Mouse (Mus musculus) left cerebral cortex, postnatal 14 days (tissue): Measurements from ENCODE around the gene Ncln. TPM values are rescaled to one million over a fixed set of nuclear protein-coding genes. Genes with fewer than 3 reads are reported as not detected.

ENCODE experiments used
- DNase-seq, 2 experiments: peaks; one replicate each; pipeline ENCODE4 v3.0.0; 2021 to 2022; ENCODE audit warnings: low spot score in 2 of 2, mixed read lengths in 1 of 2
- intact Hi-C: fragments of 180-260 bp; cut with DNase I; formaldehyde crosslinking; loops from one replicate; pipeline ENCODE4 v1.15.1; 2025
- total RNA-seq, 2 experiments: library from RNA; stranded (reverse); gene quantifications; 2 replicates each; pipeline ENCODE4 v1.2.3; 2021

Gene Ncln
- total RNA-seq, 2 experiments from 2014 or later: 80.2 to 104 TPM

DNA sequence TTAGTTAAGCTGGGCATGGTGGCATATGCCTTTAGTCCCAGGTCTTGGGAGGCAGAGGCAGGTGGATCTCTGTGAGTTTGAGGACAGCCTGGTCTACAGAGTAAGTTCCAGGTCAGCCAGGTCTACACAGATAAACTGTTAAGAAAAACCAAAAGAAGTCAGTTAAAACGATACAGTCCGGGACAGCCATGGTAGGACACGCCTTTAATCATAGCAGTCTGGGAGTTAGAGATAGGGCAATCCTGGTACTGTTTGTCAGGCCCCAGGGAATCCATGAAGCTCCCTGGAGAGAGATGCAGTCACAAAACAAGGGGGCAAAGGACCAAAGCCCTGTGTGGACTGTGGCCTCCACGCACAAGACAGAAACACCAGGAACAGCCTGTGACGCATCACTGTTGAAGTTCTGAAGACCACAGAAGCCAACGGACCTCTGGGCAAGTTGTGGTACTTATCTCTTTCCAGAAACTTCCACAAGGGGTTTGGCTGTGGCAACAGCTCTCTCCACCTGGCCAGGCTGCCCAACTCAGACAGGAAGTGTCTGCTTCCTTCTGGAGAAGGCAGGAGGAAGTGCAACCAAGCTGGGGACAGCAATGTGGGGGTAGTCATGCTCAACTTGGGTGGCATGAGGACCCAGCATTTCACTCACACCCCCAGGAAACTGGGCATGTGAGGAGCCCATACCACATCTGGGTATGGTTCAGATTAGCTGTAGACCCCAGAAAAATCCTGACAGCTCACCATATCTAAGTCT lies 23.2 kb upstream of the Ncln start:
- intact Hi-C loops: loop anchor here (5.0 kb wide), 1 partner anchor 83 kb away; the partner anchor contains the start of gene Tle6
- no peak for DNase-seq

GRCm38 (mm10) chr10:81518546-81518945 lies 22.4 kb upstream of the Ncln start:
- peak; percentile 58 to 71 for DNase-seq
- intact Hi-C loops: loop anchor here (5.0 kb wide), 1 partner anchor 84 kb away; the partner anchor contains the start of gene Tle6

GRCm38 (mm10) chr10:81517227-81517626 lies 21.0 kb upstream of the Ncln start:
- intact Hi-C loops: loop anchor here (5.0 kb wide), 1 partner anchor 85 kb away; the partner anchor contains the start of gene Tle6

DNA sequence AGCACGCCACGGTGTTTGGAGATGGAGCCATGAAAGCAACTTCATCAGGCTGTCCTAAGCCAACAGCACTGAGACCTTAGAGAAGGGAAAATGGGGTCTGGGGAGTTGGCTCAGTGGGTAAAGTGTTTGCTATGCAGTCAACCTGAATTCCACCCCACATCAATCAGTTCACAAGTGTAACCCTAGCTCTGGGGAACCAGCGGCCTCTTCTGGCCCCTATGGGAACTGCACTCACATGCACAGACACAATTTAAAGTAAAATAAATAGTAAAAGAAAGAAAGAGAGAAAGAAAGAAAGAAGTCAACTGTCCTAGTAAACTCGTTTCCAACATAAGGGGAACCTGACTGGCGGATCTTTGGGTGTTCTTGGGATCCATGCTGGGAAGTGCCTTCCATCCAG lies 17.6 kb upstream of the Ncln start:
- no peak for DNase-seq
- intact Hi-C loops: no loop called here

More at GRCm38 (mm10) chr10:81517227-81517626, 21.0 kb upstream of the Ncln start:
- no peak for DNase-seq

GRCm38 (mm10) chr10:81510246-81510810 lies 14.1 kb upstream of the Ncln start:
- intact Hi-C loops: no loop called here
- DNase-seq: no peak

GRCm38 (mm10) chr10:81507691-81508489 lies 11.7 kb upstream of the Ncln start:
- intact Hi-C loops: loop anchor here (10.0 kb wide), 2 partner anchors 47 to 667 kb away; partner anchors contain the start of gene Aes
- DNase-seq: no peak

GRCm38 (mm10) chr10:81507095-81507494 lies 10.9 kb upstream of the Ncln start:
- DNase-seq: no peak
- intact Hi-C loops: loop anchor here (10.0 kb wide), 2 partner anchors 48 to 668 kb away; partner anchors contain the start of gene Aes

DNA sequence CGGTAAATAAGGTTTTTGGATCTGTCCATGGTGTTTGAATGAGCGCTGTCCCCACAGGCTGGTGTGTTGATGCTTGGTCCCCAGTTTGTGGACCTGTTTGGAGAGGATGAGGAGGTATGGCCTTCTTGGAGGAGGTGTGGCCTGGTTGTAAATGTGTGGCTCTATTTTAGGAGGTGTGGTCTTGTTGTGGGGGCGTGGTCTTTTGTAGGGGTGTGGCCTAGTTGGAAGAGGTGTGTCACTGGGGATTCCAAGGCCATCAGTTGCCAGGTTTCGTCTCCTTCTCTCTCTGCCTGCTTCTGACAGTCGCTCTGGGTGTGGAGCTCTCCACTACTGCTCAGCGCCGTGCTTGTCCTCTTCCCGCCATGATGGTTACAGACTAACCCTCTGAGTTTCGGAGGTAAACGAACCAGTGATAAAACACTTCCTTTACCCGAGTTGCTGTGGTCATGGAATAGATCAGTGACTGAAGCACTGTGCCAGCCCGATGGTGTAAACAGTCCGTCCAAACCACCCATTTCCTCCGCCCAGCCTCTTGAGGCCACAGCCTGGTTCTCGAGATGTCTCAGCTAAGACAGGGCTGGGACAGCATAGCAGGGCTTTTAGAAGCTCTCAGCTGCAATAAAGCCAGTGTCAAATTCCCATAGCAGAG lies 8.9 kb upstream of the Ncln start:
- DNase-seq: no peak
- intact Hi-C loops: loop anchor here (10.0 kb wide), 2 partner anchors 50 to 670 kb away; partner anchors contain the start of gene Aes

DNA sequence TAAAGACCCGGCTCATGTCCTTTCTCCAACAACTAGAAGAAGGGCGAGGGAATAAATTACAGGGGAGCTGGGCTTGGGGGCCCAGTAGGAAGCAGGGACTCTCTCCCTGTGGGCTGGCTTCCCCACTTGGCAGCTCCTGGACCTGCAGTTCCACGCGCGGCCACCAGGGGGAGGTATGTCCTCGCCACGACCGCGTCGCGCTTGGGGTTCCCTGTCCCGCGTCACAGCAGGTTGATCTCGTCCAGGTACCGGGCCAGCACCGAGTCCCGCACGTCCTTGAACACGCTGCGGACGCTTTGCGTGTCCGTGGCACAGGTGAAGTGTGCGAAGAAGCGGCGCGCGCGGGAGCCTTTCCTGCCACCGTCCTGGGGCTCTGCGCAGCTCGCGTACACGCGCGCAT lies 6.5 kb upstream of the Ncln start:
- peak; percentile 84 to 93 for DNase-seq
- intact Hi-C loops: loop anchor here (5.0 to 10.0 kb wide), 3 partner anchors 52 to 672 kb away; partner anchors contain the start of genes Aes and Tle6

- intact Hi-C loops: loop anchor here (5.0 to 10.0 kb wide), 3 partner anchors 53 to 673 kb away; partner anchors contain the start of genes Aes and Tle6
Observed at GRCm38 (mm10) chr10:81501863-81502262, 5.7 kb upstream of the Ncln start.

DNA sequence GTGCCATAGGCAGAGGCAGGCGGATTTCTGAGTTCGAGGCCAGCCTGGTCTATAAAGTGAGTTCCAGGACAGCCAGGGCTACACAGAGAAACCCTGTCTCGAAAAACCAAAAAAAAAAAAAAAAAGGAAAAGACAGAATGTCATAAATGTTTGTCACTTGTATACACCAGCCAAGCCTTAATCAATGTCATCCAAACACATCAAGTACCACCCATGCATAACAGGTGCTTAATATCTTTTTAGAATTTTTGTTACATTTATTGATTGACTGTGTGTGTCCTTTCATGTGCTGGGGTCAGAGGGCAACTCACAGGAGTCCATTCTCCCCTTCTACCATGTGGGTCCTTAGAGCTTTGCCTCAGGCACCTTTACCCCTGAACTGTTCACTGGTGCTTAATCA lies 3.8 kb upstream of the Ncln start, which contains the start of gene S1pr4:
S1pr4 (minus strand) TSS at position 101 of the 400 bp plus-strand sequence.
- no peak for DNase-seq
- intact Hi-C loops: loop anchor here (5.0 to 10.0 kb wide), 3 partner anchors 55 to 675 kb away; partner anchors contain the start of genes Aes and Tle6

More at GRCm38 (mm10) chr10:81501863-81502262, 5.7 kb upstream of the Ncln start:
- DNase-seq: no peak

DNA sequence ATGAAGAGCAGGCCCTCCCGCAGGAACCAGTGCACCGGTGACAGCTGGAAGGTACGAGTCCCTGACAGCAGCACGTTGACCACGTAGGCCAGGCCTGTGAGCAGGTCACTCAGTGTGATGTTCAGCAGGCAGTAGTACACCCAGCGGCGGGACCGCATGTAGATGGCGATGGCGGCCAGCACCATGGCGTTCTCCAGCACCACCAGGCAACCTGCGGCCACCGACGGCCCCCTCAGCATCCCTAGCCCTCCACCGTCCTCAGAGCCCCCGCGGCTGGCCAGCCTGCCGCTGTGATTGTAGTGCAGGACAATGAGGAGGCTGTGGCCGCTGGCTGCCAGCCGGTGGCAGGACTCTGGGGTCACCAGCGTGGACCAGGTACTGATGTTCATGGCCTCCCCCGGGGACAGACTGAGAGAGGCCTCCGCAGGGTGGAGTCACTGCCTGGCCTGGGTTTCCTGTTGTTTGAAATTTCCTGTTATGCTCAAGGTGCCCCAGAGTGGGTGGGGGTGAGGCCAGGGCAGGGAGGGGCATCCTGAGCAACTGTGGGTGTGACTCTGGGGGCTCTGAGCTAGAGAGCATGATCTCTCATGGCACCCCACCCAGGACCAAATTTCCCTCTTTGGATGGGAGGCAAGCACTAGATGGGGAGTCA lies 3.2 kb upstream of the Ncln start:
- intact Hi-C loops: no loop called here
- no peak for DNase-seq

- intact Hi-C loops: no loop called here
- peak in 1 of 2 experiments; percentile 5 for DNase-seq
Observed at GRCm38 (mm10) chr10:81498316-81499249, 2.4 kb upstream of the Ncln start.

DNA sequence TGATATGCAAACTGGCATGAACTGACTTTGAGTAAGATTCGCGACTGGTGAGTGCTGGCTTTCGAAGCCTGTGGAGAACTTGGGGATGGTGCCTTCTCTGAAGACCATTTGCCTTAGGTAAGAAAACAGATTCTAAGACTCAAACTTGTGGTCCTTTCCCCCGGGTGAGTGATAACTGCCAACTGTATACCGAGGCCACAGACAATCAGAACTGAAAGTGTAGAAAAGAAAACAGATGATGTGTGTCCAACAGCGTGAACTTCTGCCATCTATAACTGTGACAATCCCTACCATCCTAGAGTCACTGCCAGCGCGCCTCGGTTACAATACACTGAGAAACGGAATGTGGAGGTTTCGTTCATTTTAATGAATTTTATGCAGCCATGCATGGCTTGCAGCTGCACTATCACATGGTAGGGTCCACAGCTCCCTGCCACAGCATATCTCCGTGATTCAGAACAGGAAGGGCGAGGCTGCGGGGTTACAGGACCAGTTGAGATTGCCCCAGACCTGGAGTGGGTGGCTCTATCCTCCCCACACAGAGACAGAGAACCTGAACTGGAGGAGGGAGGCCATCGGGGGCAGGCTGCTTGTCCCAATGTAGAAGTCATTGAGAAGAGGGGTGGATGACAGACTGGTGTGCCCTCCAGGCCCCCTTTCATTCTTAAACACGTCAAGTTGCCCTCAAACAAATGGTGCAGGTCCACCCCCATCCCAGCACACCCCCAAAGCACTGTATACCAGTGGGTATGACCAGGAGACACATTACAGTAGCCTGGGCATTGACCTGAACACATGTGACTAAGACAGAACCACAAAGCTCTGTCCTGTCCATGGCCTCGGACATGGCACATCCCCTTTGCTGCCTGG lies 1.4 kb upstream of the Ncln start:
- intact Hi-C loops: no loop called here
- DNase-seq: peak; percentile 7 to 12

- intact Hi-C loops: no loop called here
- peak in 1 of 2 experiments; percentile 9 for DNase-seq
Observed at GRCm38 (mm10) chr10:81496969-81497368, 777 bp upstream of the Ncln start.

GRCm38 (mm10) chr10:81495616-81496263 lies 452 bp downstream of the Ncln start:
- DNase-seq: peak in 1 of 2 experiments; percentile 54
- intact Hi-C loops: no loop called here
